Mouse (Mus musculus) ES-Bruce4 (cell line): ENCODE measurements around the gene Tceanc. TPM values are rescaled to one million over a fixed set of nuclear protein-coding genes. Genes with fewer than 3 reads are reported as not detected.

Experiments used
- H3K27ac ChIP-seq: 2 replicates; pipeline ENCODE4 v1.5.1; 2012; ENCODE audit warnings: low read length, inconsistent platforms; ENCODE audit not compliant: insufficient read depth
- H3K27me3 ChIP-seq: 2 replicates; pipeline ENCODE4 v1.6.1; 2012; ENCODE audit warnings: mild to moderate bottlenecking, low read length, inconsistent platforms; ENCODE audit not compliant: control insufficient read depth, poor library complexity, insufficient read depth, severe bottlenecking
- H3K36me3 ChIP-seq: 2 replicates; pipeline ENCODE4 v1.6.1; 2012; ENCODE audit warnings: inconsistent platforms, mild to moderate bottlenecking, low read length, moderate library complexity; ENCODE audit not compliant: control insufficient read depth, poor library complexity, insufficient read depth, severe bottlenecking
- H3K4me1 ChIP-seq: one replicate; pipeline ENCODE4 v1.8.1; 2011; ENCODE audit warnings: low read length; ENCODE audit not compliant: control insufficient read depth, insufficient read depth
- H3K4me3 ChIP-seq: 2 replicates; pipeline ENCODE4 v1.5.1; 2011; ENCODE audit warnings: low read depth, mild to moderate bottlenecking, low read length
- H3K9ac ChIP-seq: 2 replicates; pipeline ENCODE4 v1.6.1; 2012; ENCODE audit warnings: low read depth, mild to moderate bottlenecking, inconsistent platforms; ENCODE audit not compliant: poor library complexity, severe bottlenecking
- H3K9me3 ChIP-seq: replicated peaks from 2 replicates; pipeline ENCODE4 v1.6.1; 2012; ENCODE audit warnings: mild to moderate bottlenecking, low read length, inconsistent platforms; ENCODE audit not compliant: control insufficient read depth, poor library complexity, insufficient read depth, severe bottlenecking
- CTCF ChIP-seq: IDR thresholded peaks from one replicate; pipeline ENCODE4 v1.8.1; 2011; ENCODE audit warnings: low read depth, low read length
- EP300 ChIP-seq: IDR thresholded peaks from 2 replicates; pipeline ENCODE4 v1.6.1; 2011; ENCODE audit warnings: low read depth, low read length; ENCODE audit not compliant: insufficient read depth
- POLR2A ChIP-seq: IDR thresholded peaks from one replicate; pipeline ENCODE4 v1.8.1; 2011; ENCODE audit warnings: low read length; ENCODE audit not compliant: insufficient read depth
- polyA plus RNA-seq: library from polyadenylated mRNA; stranded (reverse); fragments of >200 nt; gene quantifications from 2 replicates; pipeline ENCODE4 v1.2.4, GENCODE M21; 2011; ENCODE audit warnings: low read depth; ENCODE audit not compliant: missing spikeins, insufficient read depth, insufficient read length

Tceanc gene
- polyA plus RNA-seq, 1 experiment = 9.9 TPM

- Histone ChIP-seq H3K36me3 (peaks cover 2% of the 10 kb centered on the region; the same call in 1 of the 2 replicates), H3K27ac (no peak overlapping the region), H3K9me3 (no peaks in the 10 kb centered on the region), H3K4me3 (no peak overlapping the region), H3K9ac (no peak overlapping the region), H3K27me3 (no peaks in the 10 kb centered on the region), H3K4me1 (no peaks in the 10 kb centered on the region)
- TF ChIP-seq POLR2A (no peak), CTCF (no peak)
Measured at GRCm38 (mm10) chrX:166504421-166504820, 13.9 kb downstream of the Tceanc start.

DNA sequence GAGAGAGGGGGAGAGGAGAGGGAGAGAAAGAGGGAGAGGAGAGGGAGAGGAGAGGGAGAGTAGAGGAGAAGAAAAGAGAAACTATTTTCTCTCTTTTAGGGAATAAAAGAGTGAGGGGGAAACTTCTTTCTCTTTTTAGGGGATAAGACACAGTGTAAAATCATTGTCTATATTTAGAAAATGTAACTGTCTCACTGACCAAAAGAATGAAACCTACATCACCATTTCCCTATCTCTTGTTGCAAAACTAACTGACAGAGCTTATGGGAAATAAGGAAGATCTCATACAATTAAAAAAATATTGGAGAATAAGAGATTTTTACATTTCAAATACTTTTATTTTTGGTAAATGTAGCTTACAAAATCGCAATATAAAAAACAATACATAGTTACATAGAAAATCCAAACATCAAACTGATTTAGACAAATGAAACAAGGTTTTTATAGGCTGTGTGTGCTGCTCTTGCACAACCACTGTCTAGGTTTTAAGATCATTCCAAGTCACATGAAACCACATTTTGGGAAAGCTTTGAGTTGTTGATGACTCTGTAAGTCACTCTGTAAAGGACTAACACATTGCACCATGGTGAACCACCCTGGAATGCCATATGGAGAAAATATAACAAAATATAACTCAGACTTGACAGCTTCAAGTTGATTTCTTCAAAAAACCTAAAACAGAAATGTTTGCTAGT, 18.7 kb downstream of the Tceanc start:
- no peaks in the 10 kb centered on the region for H3K4me1 ChIP-seq
- H3K4me3 ChIP-seq = no peak overlapping the region
- peaks cover 2% of the 10 kb centered on the region; the same call in 1 of the 2 replicates for H3K36me3 ChIP-seq
- H3K27me3 ChIP-seq = no peaks in the 10 kb centered on the region
- no peak for TF ChIP-seq EP300
- H3K9ac ChIP-seq = no peak overlapping the region
- H3K27ac ChIP-seq = no peak overlapping the region
- H3K9me3 ChIP-seq = no peaks in the 10 kb centered on the region

- H3K9ac ChIP-seq = no peak overlapping the region
- H3K27me3 ChIP-seq = no peaks in the 10 kb centered on the region
- H3K36me3 ChIP-seq = no peaks in the 10 kb centered on the region
- H3K27ac ChIP-seq = no peak overlapping the region
- TF ChIP-seq CTCF = no peak
- TF ChIP-seq POLR2A = no peak
- TF ChIP-seq EP300 = no peak
- no peaks in the 10 kb centered on the region for H3K9me3 ChIP-seq
- no peak overlapping the region for H3K4me3 ChIP-seq
- H3K4me1 ChIP-seq = no peaks in the 10 kb centered on the region
Measured at GRCm38 (mm10) chrX:166497771-166498170, 20.6 kb downstream of the Tceanc start.

- H3K36me3 ChIP-seq = no peaks in the 10 kb centered on the region
- no peaks in the 10 kb centered on the region for H3K9me3 ChIP-seq
- H3K4me3 ChIP-seq = no peak overlapping the region
- no peak overlapping the region for H3K9ac ChIP-seq
- H3K27ac ChIP-seq = no peak overlapping the region
- no peaks in the 10 kb centered on the region for H3K27me3 ChIP-seq
- TF ChIP-seq EP300 = no peak
- no peak for TF ChIP-seq POLR2A
- no peak for TF ChIP-seq CTCF
- H3K4me1 ChIP-seq = no peaks in the 10 kb centered on the region
Measured at GRCm38 (mm10) chrX:166495052-166495451, 23.3 kb downstream of the Tceanc start.

- H3K27me3 ChIP-seq = no peaks in the 10 kb centered on the region
- TF ChIP-seq EP300 (no peak), CTCF (no peak), POLR2A (no peak)
Measured at GRCm38 (mm10) chrX:166479365-166479983, 38.9 kb downstream of the Tceanc start, which contains the start of gene Rab9. Rab9 (minus strand) TSS chrX:166479867.

DNA sequence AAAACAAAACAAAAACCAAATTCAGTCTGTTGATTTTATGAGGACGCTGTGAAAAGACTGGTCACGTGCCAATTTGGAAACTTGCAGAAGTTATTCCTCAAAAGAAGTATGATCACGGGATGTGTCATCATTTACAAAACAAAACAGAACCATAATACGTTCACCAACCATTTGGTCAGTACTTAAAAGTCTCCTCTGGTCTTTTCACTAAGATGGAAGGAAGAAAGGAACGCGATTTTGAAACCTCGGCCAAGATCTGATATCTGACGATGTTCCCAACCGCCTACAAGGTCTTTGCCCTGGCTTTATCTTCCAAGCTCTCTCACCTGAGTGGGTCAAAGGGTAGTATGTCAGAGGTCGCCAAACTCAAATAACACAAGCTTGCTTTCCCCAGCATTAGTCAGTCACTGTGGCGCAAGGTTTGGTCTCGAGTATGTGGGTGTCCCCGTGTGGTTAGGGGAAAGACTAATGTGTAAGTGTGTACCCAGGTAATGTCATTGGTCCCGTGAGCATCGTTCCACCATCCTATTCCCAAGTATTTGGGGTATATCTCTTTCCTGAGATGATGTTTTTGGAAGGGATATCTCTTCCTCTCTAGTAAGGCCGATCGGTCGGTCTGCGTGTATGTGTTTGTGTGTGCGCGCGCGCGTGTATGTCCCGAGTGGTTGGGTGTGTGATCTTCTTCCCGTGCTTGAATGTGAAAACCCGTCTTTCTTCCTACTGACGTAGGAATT, 39.6 kb downstream of the Tceanc start:
- Histone ChIP-seq H3K36me3 (peaks cover 14% of the 10 kb centered on the region), H3K4me3 (peak overlapping the region; percentile 99), H3K9me3 (no peaks in the 10 kb centered on the region), H3K9ac (peak overlapping the region; percentile 78), H3K27me3 (no peaks in the 10 kb centered on the region), H3K27ac (no peak overlapping the region), H3K4me1 (peaks cover 3% of the 10 kb centered on the region)
- TF ChIP-seq EP300 (no peak), CTCF (no peak), POLR2A (no peak)

More at GRCm38 (mm10) chrX:166479365-166479983, 38.9 kb downstream of the Tceanc start, which contains the start of gene Rab9:
- Histone ChIP-seq H3K9me3 (no peaks in the 10 kb centered on the region), H3K36me3 (peaks cover 14% of the 10 kb centered on the region), H3K4me1 (peaks cover 3% of the 10 kb centered on the region), H3K4me3 (peak within 1 kb of the TSS; percentile 99), H3K9ac (peak within 1 kb of the TSS; percentile 78), H3K27ac (no peak within 1 kb of the TSS; the same call in 1 of the 2 replicates)
